Mouse (Mus musculus) small intestine, adult 2 months (tissue): ENCODE data around the gene Abhd17a. TPM values are rescaled to one million over a fixed set of nuclear protein-coding genes. Genes with fewer than 3 reads are reported as not detected.
A peak's percentile ranks its signal among the peaks of the same experiment; 100 is the strongest.

ENCODE experiments used
- H3K27ac ChIP-seq: fragments of 200-500 bp; 2 replicates; pipeline ENCODE4 v1.5.1; 2012; ENCODE audit warnings: low read depth, low read length, control low read depth, inconsistent platforms; ENCODE audit not compliant: insufficient read depth
- H3K27me3 ChIP-seq: fragments of 200-500 bp; 2 replicates; pipeline ENCODE4 v1.6.1; 2012; ENCODE audit warnings: mild to moderate bottlenecking, moderate library complexity, low read length, inconsistent platforms; ENCODE audit not compliant: control insufficient read depth, insufficient read depth
- H3K36me3 ChIP-seq: fragments of 200-500 bp; 2 replicates; pipeline ENCODE4 v1.6.1; 2012; ENCODE audit warnings: mild to moderate bottlenecking, low read length, control low read depth, inconsistent platforms; ENCODE audit not compliant: control insufficient read depth, insufficient read depth
- H3K4me1 ChIP-seq: fragments of 200-500 bp; 2 replicates; pipeline ENCODE4 v1.6.1; 2012; ENCODE audit warnings: low read length, inconsistent platforms, mixed read lengths; ENCODE audit not compliant: control insufficient read depth, insufficient read depth, insufficient read length
- H3K4me3 ChIP-seq: fragments of 200-500 bp; 2 replicates; pipeline ENCODE4 v1.5.1; 2012; ENCODE audit warnings: low read depth, mild to moderate bottlenecking, control low read depth, inconsistent platforms, low read length, moderate library complexity
- CTCF ChIP-seq: fragments of 200-500 bp; IDR thresholded peaks from 2 replicates; pipeline ENCODE4 v1.5.1; 2012; ENCODE audit warnings: low read depth, mild to moderate bottlenecking, control low read depth, inconsistent platforms, low read length, moderate library complexity, mixed read lengths; ENCODE audit not compliant: insufficient replicate concordance, insufficient read length; ENCODE audit errors: extremely low read depth
- POLR2A ChIP-seq: fragments of 200-500 bp; IDR thresholded peaks from 2 replicates; pipeline ENCODE4 v1.6.1; 2012; ENCODE audit warnings: low read depth, mild to moderate bottlenecking, control low read depth, inconsistent platforms, low read length, moderate library complexity
- WGBS: fragments of 180-500 bp; shearing (Covaris S2); methylation state at CpG from one replicate; pipeline ENCODE4 v1.1.7; 2018; 5-methylcytosine and 5-hydroxymethylcytosine counted together
- polyA plus RNA-seq: library from polyadenylated mRNA; depleted of rRNA; stranded (reverse); fragments of >200 nt; gene quantifications from 2 replicates; pipeline ENCODE4 v1.2.3, GENCODE M21; 2012

Gene Abhd17a
- polyA plus RNA-seq, 1 experiment: 644 TPM

DNA sequence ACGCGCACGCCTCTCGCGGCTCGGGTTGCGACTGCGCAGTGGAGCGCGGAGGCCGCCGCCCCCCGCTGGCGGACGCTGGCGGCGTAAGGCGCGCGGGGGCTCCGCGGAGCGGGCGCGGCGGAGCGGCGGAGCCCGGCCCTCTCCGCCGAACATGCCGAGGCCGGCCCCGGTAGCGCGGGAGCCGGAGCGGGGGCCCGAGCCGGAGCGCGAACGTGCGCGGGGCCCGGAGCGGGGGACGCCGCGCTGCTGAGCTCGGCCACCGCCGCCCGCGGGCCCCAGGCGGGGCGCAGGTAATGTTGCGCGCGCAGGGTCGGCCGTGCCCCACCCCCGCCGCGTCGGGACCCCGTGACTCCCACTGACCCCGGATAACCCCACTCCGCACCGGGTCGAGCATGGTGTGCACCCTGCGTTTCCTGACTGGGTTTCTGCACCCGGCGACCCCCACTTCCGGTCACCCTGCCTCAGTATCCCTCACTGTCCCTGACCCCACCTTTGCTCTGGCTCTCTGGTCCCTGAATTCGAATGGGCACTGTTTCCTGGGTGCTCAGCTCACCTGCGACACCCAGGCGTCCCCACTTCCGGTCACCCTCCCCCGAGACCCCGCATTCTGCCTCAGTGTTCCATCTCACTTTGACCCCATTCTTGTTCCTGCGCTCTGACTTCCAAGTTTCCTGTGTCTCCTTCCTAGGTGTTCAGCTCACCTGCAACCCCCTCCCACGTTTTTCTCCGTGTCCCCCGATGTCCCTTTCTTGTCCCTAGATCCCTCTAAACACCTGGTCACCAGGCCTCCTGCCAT is 32.7 kb upstream of the Abhd17a start, which contains the start of gene Csnk1g2:
Gene Csnk1g2 (plus strand): TSS at position 178 of the 796 bp plus-strand sequence.
- WGBS: under 1% methylated on average over 81 of the region's 85 CpGs
- H3K27ac ChIP-seq: peak within 1 kb of the TSS; percentile 94
- H3K36me3 ChIP-seq: no peaks in the 10 kb centered on the region
- H3K4me1 ChIP-seq: peaks cover 33% of the 10 kb centered on the region
- H3K27me3 ChIP-seq: no peaks in the 10 kb centered on the region
- TF ChIP-seq POLR2A (no peak; the same call in none of the 2 replicates), CTCF (0 out of 2 replicates have a peak, but pooled peaks have one; percentile 0)
- H3K4me3 ChIP-seq: peak within 1 kb of the TSS; percentile 71

GRCm38 (mm10) chr10:80621940-80622660 is 32.0 kb upstream of the Abhd17a start:
- Histone ChIP-seq H3K36me3 (no peaks in the 10 kb centered on the region), H3K4me1 (peaks cover 31% of the 10 kb centered on the region), H3K27ac (peak overlapping the region; percentile 94), H3K27me3 (no peaks in the 10 kb centered on the region), H3K4me3 (peak overlapping the region; percentile 71)
- TF ChIP-seq CTCF (peak; percentile 5; the same call in 1 of the 2 replicates), POLR2A (peak; percentile 89)
- under 1% methylated on average over 64 of the region's 64 CpGs for WGBS

GRCm38 (mm10) chr10:80621690-80621939 is 31.5 kb upstream of the Abhd17a start:
- Histone ChIP-seq H3K4me1 (peaks cover 30% of the 10 kb centered on the region), H3K4me3 (peak overlapping the region; percentile 71), H3K36me3 (no peaks in the 10 kb centered on the region), H3K27ac (peak overlapping the region; percentile 94), H3K27me3 (no peaks in the 10 kb centered on the region)
- no peak for TF ChIP-seq CTCF
- no peak for TF ChIP-seq POLR2A
- 2% methylated on average over 9 of the region's 9 CpGs for WGBS

- WGBS: 57% methylated on average over 16 of the region's 16 CpGs
- Histone ChIP-seq H3K27me3 (no peaks in the 10 kb centered on the region), H3K4me1 (peaks cover 30% of the 10 kb centered on the region), H3K36me3 (no peaks in the 10 kb centered on the region), H3K4me3 (peak overlapping the region; percentile 71), H3K27ac (peak overlapping the region; percentile 94)
- no peak for TF ChIP-seq POLR2A
- no peak for TF ChIP-seq CTCF
These were observed 30.9 kb upstream of the Abhd17a start for GRCm38 (mm10) chr10:80620796-80621689.

DNA sequence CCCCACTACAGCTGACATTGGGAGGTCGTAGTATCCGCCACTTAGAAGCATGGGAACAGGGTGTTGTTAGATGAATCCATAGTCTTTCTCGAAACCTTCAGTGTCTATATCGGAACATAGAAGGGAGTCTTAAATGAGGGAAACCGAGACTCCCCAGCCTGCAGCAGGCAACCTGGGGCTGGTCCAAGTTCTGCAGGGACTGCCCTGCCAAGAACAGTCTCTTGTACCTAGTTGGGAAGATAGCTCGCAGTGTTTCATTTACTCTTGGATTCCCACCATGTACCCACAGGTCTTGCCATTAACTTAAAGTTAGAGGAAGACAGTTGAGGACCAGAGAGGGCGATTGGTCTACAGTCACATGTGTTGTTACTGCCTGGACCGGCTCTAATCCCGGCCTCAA is 30.2 kb upstream of the Abhd17a start:
- no peaks in the 10 kb centered on the region for H3K27me3 ChIP-seq
- H3K4me3 ChIP-seq: no peak overlapping the region
- H3K4me1 ChIP-seq: peaks cover 29% of the 10 kb centered on the region
- H3K36me3 ChIP-seq: peaks cover 5% of the 10 kb centered on the region
- whole genome bisulfite sequencing: 88% methylated on average over 9 of the region's 9 CpGs
- no peak overlapping the region for H3K27ac ChIP-seq
- no peak for TF ChIP-seq CTCF
- TF ChIP-seq POLR2A: no peak

GRCm38 (mm10) chr10:80619465-80620244 is 29.5 kb upstream of the Abhd17a start:
- 71% methylated on average over 8 of the region's 8 CpGs for WGBS
- H3K4me3 ChIP-seq: no peak overlapping the region
- no peak overlapping the region for H3K27ac ChIP-seq
- TF ChIP-seq CTCF: no peak
- no peak for TF ChIP-seq POLR2A
- H3K36me3 ChIP-seq: peaks cover 9% of the 10 kb centered on the region
- H3K4me1 ChIP-seq: peaks cover 25% of the 10 kb centered on the region
- H3K27me3 ChIP-seq: no peaks in the 10 kb centered on the region
